Mouse (Mus musculus): ENCODE results near the gene Zfp143. TPM values are rescaled to one million over a fixed set of nuclear protein-coding genes. Genes with fewer than 3 reads are reported as not detected.

The Zfp143 gene
- 32.4 and 32.5 TPM in 2 replicates for polyA plus RNA-seq (2014; fragmentation: Nextera tagmentation; extraction: Ambion mirVana)

DNA sequence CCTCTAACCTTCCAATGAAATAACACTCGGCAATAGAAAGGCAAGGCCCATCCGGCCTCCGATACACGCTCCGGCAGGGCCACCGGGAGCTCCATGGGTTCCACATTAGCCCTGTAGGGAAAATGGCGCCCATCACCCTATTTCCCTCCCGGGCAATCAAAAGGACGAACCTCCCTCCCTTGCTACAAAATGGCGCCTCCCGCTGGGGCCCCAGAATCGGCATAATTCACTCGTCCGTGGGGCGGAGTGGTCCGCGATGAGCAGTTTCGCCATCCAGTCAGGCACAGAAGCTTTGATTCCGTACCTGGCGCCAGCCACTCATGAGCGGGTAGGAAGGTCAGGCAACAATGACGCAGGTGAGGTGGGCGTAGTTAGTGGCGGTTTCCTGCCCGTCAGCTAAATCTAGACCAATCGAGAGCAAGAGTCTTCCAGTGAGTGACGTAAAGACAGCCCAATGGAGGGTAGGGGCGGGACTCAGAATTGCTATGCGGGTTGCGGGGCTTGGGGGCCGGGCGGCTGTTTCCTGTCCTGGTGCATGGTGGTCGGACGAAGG lies at the start of gene Zfp143:
TSS of gene Zfp143 (plus strand) at position 19 of the 553 bp plus-strand sequence.
- Histone ChIP-seq H3K4me2 (peak within 1 kb of the TSS; percentile 53), H3K9me3 (ENCODE audit: control insufficient read depth, low read length) (no peaks in the 10 kb centered on the region), H3K36me3 (ENCODE audit: control insufficient read depth, insufficient read depth, low read length) (no peaks in the 10 kb centered on the region; the same call in 1 of the 2 replicates), H3K9ac (ENCODE audit: low read length) (peak within 1 kb of the TSS; percentile 99), H3K27ac (ENCODE audit: low read depth, low read length) (peak within 1 kb of the TSS; percentile 100), H3K4me3 (ENCODE audit: low read depth, low read length) (peak within 1 kb of the TSS; percentile 77), H3K4me1 (ENCODE audit: control insufficient read depth, insufficient read depth, low read length) (no peaks in the 10 kb centered on the region), H3K27me3 (ENCODE audit: control insufficient read depth, insufficient read depth, low read length) (no peaks in the 10 kb centered on the region)
- under 1% methylated on average over 34 of the region's 34 CpGs for WGBS
- ATAC-seq (ENCODE audit: low FRiP score): peak; percentile 98
- peak; percentile 100 for DNase-seq (ENCODE audit: low spot score, missing footprints)

DNA sequence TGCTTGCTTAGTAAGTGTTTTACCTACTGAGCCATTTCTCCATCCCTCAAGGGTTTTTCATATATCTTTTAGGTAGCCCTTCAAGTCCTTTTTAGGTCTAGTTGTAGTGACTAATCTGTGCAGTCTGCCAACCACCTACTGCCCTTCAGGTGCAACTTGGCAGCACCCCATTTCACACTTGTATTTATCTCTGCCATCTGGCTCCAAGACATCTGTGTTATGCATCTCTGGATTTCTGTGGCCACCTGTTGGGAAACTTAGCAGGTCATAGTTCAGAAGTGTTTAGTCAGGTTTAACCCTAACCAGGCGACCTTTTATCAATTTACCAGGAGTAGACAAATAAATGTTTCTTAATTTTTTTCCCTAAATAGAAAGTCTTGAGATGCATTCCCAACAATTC lies 49.6 kb upstream of the Zfp143 start:
- H3K4me3 ChIP-seq (ENCODE audit: low read depth, low read length): no peak overlapping the region
- no peak for DNase-seq (ENCODE audit: low spot score, missing footprints)
- H3K9ac ChIP-seq (ENCODE audit: low read length): no peak overlapping the region

DNA sequence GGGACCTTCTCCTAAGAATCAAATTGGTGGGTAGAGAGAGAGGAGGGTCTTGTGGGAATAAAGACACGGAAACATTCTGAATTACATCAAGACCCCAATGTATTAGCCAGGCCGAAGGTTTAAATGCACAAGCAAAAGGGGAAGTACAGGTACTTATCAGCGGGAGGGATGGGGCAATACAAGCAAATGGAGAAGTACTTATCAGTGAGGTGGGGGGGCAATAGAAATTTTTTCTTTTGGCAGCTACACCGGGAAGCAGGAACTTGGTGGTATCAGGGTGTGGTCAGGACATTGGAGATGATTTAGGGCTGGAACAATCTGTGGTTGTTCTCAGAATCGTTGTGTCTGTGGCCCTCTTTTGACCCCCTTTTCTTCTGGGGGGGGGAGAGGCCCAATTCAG lies 46.7 kb upstream of the Zfp143 start:
- no peaks in the 10 kb centered on the region for H3K36me3 ChIP-seq (ENCODE audit: control insufficient read depth, insufficient read depth, low read length)
- no peaks in the 10 kb centered on the region for H3K9me3 ChIP-seq (ENCODE audit: control insufficient read depth, low read length)
- no peak for DNase-seq (ENCODE audit: low spot score, missing footprints)
- no peak overlapping the region for H3K4me2 ChIP-seq
- H3K4me1 ChIP-seq (ENCODE audit: control insufficient read depth, insufficient read depth, low read length): no peaks in the 10 kb centered on the region
- no peaks in the 10 kb centered on the region for H3K27me3 ChIP-seq (ENCODE audit: control insufficient read depth, insufficient read depth, low read length)
- WGBS: 87% methylated on average over 5 of the region's 5 CpGs
- no peak for ATAC-seq (ENCODE audit: low FRiP score)
- no peak overlapping the region for H3K27ac ChIP-seq (ENCODE audit: low read depth, low read length)
- H3K9ac ChIP-seq (ENCODE audit: low read length): no peak overlapping the region
- H3K4me3 ChIP-seq (ENCODE audit: low read depth, low read length): no peak overlapping the region

More for the DNA sequence above, 49.6 kb upstream of the Zfp143 start:
- WGBS: 66% methylated on average over 1 of the region's 1 CpGs
- Histone ChIP-seq H3K9me3 (ENCODE audit: control insufficient read depth, low read length) (no peaks in the 10 kb centered on the region), H3K36me3 (ENCODE audit: control insufficient read depth, insufficient read depth, low read length) (no peaks in the 10 kb centered on the region), H3K27me3 (ENCODE audit: control insufficient read depth, insufficient read depth, low read length) (no peaks in the 10 kb centered on the region), H3K4me2 (no peak overlapping the region), H3K27ac (ENCODE audit: low read depth, low read length) (no peak overlapping the region), H3K4me1 (ENCODE audit: control insufficient read depth, insufficient read depth, low read length) (no peaks in the 10 kb centered on the region)
- ATAC-seq (ENCODE audit: low FRiP score): no peak

DNA sequence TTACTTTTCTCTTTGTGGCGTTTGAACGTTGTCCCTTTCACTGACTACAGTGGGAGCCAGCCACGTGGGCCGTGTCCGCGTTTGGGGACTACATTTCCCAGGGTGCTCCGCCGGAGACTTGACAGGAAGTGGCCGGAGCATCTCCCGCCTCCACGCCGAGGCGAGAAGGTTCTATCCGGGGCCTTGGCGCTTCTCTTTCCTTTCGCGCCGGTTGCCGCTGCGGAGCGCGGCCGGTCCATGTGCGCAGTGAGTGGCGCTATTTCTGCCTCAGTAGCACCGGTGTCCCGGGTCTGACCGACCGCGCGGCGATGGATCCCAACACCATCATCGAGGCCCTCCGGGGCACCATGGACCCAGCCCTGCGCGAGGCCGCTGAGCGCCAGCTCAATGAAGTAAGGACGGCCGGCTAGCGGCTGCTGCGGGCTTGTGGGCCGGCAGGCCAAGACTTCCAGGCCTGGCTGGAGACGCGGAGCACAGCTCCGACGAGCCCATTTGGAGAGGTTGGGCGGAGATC lies 42.8 kb upstream of the Zfp143 start, which contains the start of gene Ipo7:
TSS of gene Ipo7 (plus strand) at position 158 of the 514 bp plus-strand sequence.
- H3K9me3 ChIP-seq (ENCODE audit: control insufficient read depth, low read length): no peaks in the 10 kb centered on the region
- ATAC-seq (ENCODE audit: low FRiP score): peak; percentile 97
- peak; percentile 98 for DNase-seq (ENCODE audit: low spot score, missing footprints)
- peak within 1 kb of the TSS; percentile 82 for H3K27ac ChIP-seq (ENCODE audit: low read depth, low read length)
- H3K4me1 ChIP-seq (ENCODE audit: control insufficient read depth, insufficient read depth, low read length): peaks cover 3% of the 10 kb centered on the region; the same call in 1 of the 2 replicates
- no peaks in the 10 kb centered on the region for H3K27me3 ChIP-seq (ENCODE audit: control insufficient read depth, insufficient read depth, low read length)
- peak within 1 kb of the TSS; percentile 87 for H3K9ac ChIP-seq (ENCODE audit: low read length)
- H3K4me3 ChIP-seq (ENCODE audit: low read depth, low read length): peak within 1 kb of the TSS; percentile 96
- WGBS: under 1% methylated on average over 47 of the region's 48 CpGs
- no peaks in the 10 kb centered on the region for H3K36me3 ChIP-seq (ENCODE audit: control insufficient read depth, insufficient read depth, low read length)
- peak within 1 kb of the TSS; percentile 59 for H3K4me2 ChIP-seq

DNA sequence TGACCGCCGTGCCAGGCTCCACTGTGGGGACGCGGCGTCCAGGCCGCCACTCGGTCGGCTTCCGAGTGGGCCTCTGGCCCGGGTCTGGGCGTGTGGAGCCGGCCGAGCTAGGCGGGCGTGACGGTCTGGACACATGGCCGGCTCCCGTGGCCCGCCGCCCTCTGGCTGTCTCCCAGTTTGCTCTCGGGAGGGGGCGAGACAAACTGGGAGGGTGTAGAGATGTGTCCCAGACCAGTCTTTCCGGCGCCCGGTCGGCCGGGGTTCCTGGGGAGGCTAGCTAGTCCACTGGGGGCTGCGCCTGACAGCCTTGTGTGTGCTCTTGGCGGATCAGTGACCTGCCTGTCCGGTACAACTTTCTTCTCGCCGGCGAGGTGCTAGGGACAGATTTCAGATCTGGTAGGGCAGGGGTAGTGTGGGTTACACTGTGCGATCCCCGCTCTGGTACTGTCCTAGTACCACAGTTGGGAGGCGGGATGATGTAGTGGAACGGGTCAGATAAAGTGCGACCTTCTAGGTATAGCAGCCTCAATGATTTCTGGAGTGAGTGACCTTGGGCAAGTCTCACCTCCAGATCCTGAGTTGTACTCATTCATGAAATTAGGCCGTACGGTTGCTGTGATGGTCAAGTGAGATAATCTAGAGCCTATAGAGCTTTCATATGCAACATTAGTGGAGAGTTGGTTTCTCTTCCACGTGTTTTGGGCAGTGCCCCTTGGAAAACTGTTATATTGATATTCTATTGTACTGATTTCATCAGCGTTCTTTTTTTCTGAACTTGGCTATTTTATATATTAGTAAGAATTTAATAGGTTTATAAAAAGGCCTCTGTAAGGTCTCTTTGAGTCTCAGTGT lies 42.2 kb upstream of the Zfp143 start:
- no peaks in the 10 kb centered on the region for H3K27me3 ChIP-seq (ENCODE audit: control insufficient read depth, insufficient read depth, low read length)
- H3K36me3 ChIP-seq (ENCODE audit: control insufficient read depth, insufficient read depth, low read length): no peaks in the 10 kb centered on the region
- H3K9ac ChIP-seq (ENCODE audit: low read length): peak overlapping the region; percentile 87
- peak; percentile 83 for ATAC-seq (ENCODE audit: low FRiP score)
- WGBS: under 1% methylated on average over 39 of the region's 42 CpGs
- peak; percentile 93 for DNase-seq (ENCODE audit: low spot score, missing footprints)
- H3K27ac ChIP-seq (ENCODE audit: low read depth, low read length): peak overlapping the region; percentile 82
- H3K4me2 ChIP-seq: peak overlapping the region; percentile 59
- H3K9me3 ChIP-seq (ENCODE audit: control insufficient read depth, low read length): no peaks in the 10 kb centered on the region
- peak overlapping the region; percentile 96 for H3K4me3 ChIP-seq (ENCODE audit: low read depth, low read length)
- H3K4me1 ChIP-seq (ENCODE audit: control insufficient read depth, insufficient read depth, low read length): peaks cover 3% of the 10 kb centered on the region; the same call in 1 of the 2 replicates

DNA sequence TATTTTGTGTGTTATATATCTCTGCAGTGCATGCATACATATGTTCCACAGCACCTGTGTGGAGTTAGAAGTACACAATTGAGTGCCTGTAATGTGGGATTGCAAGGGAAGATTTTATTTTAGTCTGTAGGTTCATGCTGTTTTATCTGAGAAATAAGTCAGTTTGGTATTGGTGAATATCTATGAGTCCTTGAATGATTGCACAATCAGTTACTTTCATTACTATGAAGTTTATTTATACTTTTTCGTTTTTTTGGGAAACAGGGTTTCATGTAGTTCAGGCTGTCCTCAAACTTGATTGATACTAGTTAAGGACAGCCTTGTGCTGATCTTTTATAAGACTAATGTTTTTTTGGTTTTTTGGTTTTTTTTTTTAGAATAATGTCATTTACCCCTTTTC lies 37.5 kb upstream of the Zfp143 start:
- Histone ChIP-seq H3K27ac (ENCODE audit: low read depth, low read length) (no peak overlapping the region), H3K9me3 (ENCODE audit: control insufficient read depth, low read length) (no peaks in the 10 kb centered on the region; the same call in 1 of the 2 replicates), H3K4me3 (ENCODE audit: low read depth, low read length) (no peak overlapping the region), H3K9ac (ENCODE audit: low read length) (no peak overlapping the region), H3K4me2 (no peak overlapping the region), H3K36me3 (ENCODE audit: control insufficient read depth, insufficient read depth, low read length) (no peaks in the 10 kb centered on the region), H3K27me3 (ENCODE audit: control insufficient read depth, insufficient read depth, low read length) (no peaks in the 10 kb centered on the region), H3K4me1 (ENCODE audit: control insufficient read depth, insufficient read depth, low read length) (peaks cover 3% of the 10 kb centered on the region; the same call in 1 of the 2 replicates)
- DNase-seq (ENCODE audit: low spot score, missing footprints): no peak
- ATAC-seq (ENCODE audit: low FRiP score): no peak
- 88% methylated on average over 1 of the region's 1 CpGs for WGBS

DNA sequence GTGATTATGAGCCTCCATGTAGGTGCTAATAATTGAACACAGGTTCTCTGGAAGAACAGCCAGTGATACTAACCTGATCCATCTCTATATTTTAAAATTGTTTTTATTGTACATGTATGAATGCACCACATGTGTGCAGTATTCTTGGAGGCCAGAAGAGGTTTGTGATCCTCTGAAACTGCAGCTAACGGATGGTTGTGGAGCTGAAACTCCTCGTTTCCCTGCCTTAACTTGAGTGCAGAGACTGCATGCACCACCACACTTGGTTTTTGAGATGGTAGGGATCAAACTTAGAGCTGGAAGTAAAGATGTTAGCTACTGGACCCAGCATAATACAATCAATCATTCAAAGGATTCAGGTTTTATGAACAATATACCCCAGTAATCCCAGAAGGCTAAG lies 34.4 kb upstream of the Zfp143 start:
- no peak overlapping the region for H3K27ac ChIP-seq (ENCODE audit: low read depth, low read length)
- no peak overlapping the region for H3K9ac ChIP-seq (ENCODE audit: low read length)
- DNase-seq (ENCODE audit: low spot score, missing footprints) (peak; percentile 67), ATAC-seq (ENCODE audit: low FRiP score) (no peak)
- H3K4me1 ChIP-seq (ENCODE audit: control insufficient read depth, insufficient read depth, low read length): no peaks in the 10 kb centered on the region
- H3K36me3 ChIP-seq (ENCODE audit: control insufficient read depth, insufficient read depth, low read length): peaks cover 4% of the 10 kb centered on the region; the same call in 1 of the 2 replicates
- H3K4me3 ChIP-seq (ENCODE audit: low read depth, low read length): no peak overlapping the region
- H3K9me3 ChIP-seq (ENCODE audit: control insufficient read depth, low read length): no peaks in the 10 kb centered on the region; the same call in 1 of the 2 replicates
- H3K27me3 ChIP-seq (ENCODE audit: control insufficient read depth, insufficient read depth, low read length): no peaks in the 10 kb centered on the region
- H3K4me2 ChIP-seq: no peak overlapping the region
- 83% methylated on average over 2 of the region's 2 CpGs for WGBS

DNA sequence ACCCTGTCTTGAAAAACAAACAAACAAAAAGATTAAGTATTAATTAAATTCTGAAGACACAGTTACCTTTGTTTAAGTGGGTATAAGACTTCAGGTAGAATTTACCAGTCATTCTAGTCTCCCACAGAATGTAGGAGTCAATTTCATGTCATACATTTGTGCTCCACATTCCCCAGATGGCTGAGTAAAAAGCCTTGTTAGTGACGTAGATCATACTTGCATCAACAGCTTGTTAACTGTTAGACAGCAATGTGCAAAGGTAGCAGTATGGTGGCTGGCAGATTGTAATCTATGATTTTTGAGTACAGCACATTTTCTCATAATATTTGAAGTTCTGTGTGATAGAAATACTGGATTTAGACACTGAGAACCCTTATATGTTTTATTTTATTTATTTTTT lies 32.2 kb upstream of the Zfp143 start:
- peaks cover 9% of the 10 kb centered on the region for H3K36me3 ChIP-seq (ENCODE audit: control insufficient read depth, insufficient read depth, low read length)
- no peaks in the 10 kb centered on the region for H3K27me3 ChIP-seq (ENCODE audit: control insufficient read depth, insufficient read depth, low read length)
- DNase-seq (ENCODE audit: low spot score, missing footprints) (no peak), ATAC-seq (ENCODE audit: low FRiP score) (no peak)
- no peaks in the 10 kb centered on the region; the same call in 1 of the 2 replicates for H3K9me3 ChIP-seq (ENCODE audit: control insufficient read depth, low read length)
- no peaks in the 10 kb centered on the region for H3K4me1 ChIP-seq (ENCODE audit: control insufficient read depth, insufficient read depth, low read length)
- no peak overlapping the region for H3K4me2 ChIP-seq
- H3K27ac ChIP-seq (ENCODE audit: low read depth, low read length): no peak overlapping the region
- H3K4me3 ChIP-seq (ENCODE audit: low read depth, low read length): no peak overlapping the region
- H3K9ac ChIP-seq (ENCODE audit: low read length): no peak overlapping the region
- 75% methylated on average over 1 of the region's 1 CpGs for WGBS

DNA sequence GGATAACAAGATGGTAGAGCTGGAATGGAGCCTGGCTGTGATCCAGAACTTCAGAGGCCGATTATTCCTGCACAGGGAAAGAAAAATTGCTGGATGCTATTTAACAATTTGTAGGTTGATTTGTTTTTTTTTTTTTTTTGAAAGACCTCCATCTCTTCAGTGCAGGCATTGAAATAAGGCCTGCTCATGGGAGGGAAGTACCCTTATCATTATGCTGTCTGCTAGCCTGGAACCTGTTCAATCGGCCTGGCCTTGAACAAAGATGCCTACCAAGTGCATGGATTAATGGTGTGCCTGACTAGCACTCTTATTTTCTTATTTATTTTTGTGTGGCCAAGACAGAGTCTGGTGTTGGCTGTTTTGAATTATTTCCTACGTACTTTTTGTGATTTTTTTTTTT lies 30.7 kb upstream of the Zfp143 start:
- no peaks in the 10 kb centered on the region for H3K4me1 ChIP-seq (ENCODE audit: control insufficient read depth, insufficient read depth, low read length)
- no peak overlapping the region for H3K9ac ChIP-seq (ENCODE audit: low read length)
- no peak for ATAC-seq (ENCODE audit: low FRiP score)
- WGBS: 87% methylated on average over 3 of the region's 3 CpGs
- DNase-seq (ENCODE audit: low spot score, missing footprints): peak; percentile 10
- H3K9me3 ChIP-seq (ENCODE audit: control insufficient read depth, low read length): no peaks in the 10 kb centered on the region
- H3K36me3 ChIP-seq (ENCODE audit: control insufficient read depth, insufficient read depth, low read length): peaks cover 10% of the 10 kb centered on the region
- H3K27ac ChIP-seq (ENCODE audit: low read depth, low read length): no peak overlapping the region
- no peak overlapping the region for H3K4me2 ChIP-seq
- no peaks in the 10 kb centered on the region for H3K27me3 ChIP-seq (ENCODE audit: control insufficient read depth, insufficient read depth, low read length)
- no peak overlapping the region for H3K4me3 ChIP-seq (ENCODE audit: low read depth, low read length)

Measured in midbrain, embryonic 11.5 days (tissue).